Mouse (Mus musculus): ENCODE data around the gene Tspan15. TPM values are rescaled to one million over a fixed set of nuclear protein-coding genes. Genes with fewer than 3 reads are reported as not detected.

Gene Tspan15
- total and polyA plus RNA-seq, 3 experiments, result 6.1 to 17.7 (median 8.1) TPM

GRCm38 (mm10) chr10:62247815-62248214 is 16.8 kb upstream of the Tspan15 start:
- Histone ChIP-seq H3K4me3 (no peak overlapping the region), H3K27ac (no peak overlapping the region), H3K9ac (ENCODE audit: low read depth, low read length) (no peak overlapping the region), H3K79me2 (replicated peaks; ENCODE audit: control insufficient read depth, insufficient read depth, low read length) (no peaks in the 10 kb centered on the region), H3K27me3 (ENCODE audit: control insufficient read depth, insufficient read depth, low read length) (no peaks in the 10 kb centered on the region), H3K36me3 (ENCODE audit: control insufficient read depth, insufficient read depth, low read length) (no peaks in the 10 kb centered on the region), H3K4me1 (ENCODE audit: control insufficient read depth, insufficient read depth, low read length) (no peaks in the 10 kb centered on the region)
- intact Hi-C loops (cut with DNase I), result no loop called here
- no peak for TF ChIP-seq POLR2A (IDR thresholded peaks at IDR 0.05; ENCODE audit: insufficient read depth, low read depth, low read length)
- no peak for TF ChIP-seq CTCF (IDR thresholded peaks at IDR 0.05)
- TF ChIP-seq EP300 (IDR thresholded peaks at IDR 0.05; ENCODE audit: insufficient read depth, low read depth, low read length), result no peak
- WGBS, result 35% methylated on average over 8 of the region's 8 CpGs
- DNase-seq, result no peak

GRCm38 (mm10) chr10:62247156-62247555 is 16.1 kb upstream of the Tspan15 start:
- no peaks in the 10 kb centered on the region for H3K27me3 ChIP-seq (ENCODE audit: control insufficient read depth, insufficient read depth, low read length)
- no peak for DNase-seq
- H3K36me3 ChIP-seq (ENCODE audit: control insufficient read depth, insufficient read depth, low read length), result no peaks in the 10 kb centered on the region

GRCm38 (mm10) chr10:62244067-62244466 is 13.0 kb upstream of the Tspan15 start:
- WGBS, result 90% methylated on average over 9 of the region's 9 CpGs
- H3K79me2 ChIP-seq (replicated peaks; ENCODE audit: control insufficient read depth, insufficient read depth, low read length), result no peaks in the 10 kb centered on the region
- H3K36me3 ChIP-seq (ENCODE audit: control insufficient read depth, insufficient read depth, low read length), result no peaks in the 10 kb centered on the region
- no peak overlapping the region for H3K4me3 ChIP-seq
- TF ChIP-seq EP300 (IDR thresholded peaks at IDR 0.05; ENCODE audit: insufficient read depth, low read depth, low read length) (no peak), POLR2A (IDR thresholded peaks at IDR 0.05; ENCODE audit: insufficient read depth, low read depth, low read length) (no peak), CTCF (IDR thresholded peaks at IDR 0.05) (no peak)
- H3K9ac ChIP-seq (ENCODE audit: low read depth, low read length), result no peak overlapping the region
- H3K27me3 ChIP-seq (ENCODE audit: control insufficient read depth, insufficient read depth, low read length), result no peaks in the 10 kb centered on the region
- no peaks in the 10 kb centered on the region for H3K4me1 ChIP-seq (ENCODE audit: control insufficient read depth, insufficient read depth, low read length)
- H3K27ac ChIP-seq, result no peak overlapping the region
- no peak for DNase-seq
- intact Hi-C loops (cut with DNase I), result no loop called here

More at GRCm38 (mm10) chr10:62247156-62247555, 16.1 kb upstream of the Tspan15 start:
- 71% methylated on average over 3 of the region's 3 CpGs for WGBS
- Histone ChIP-seq H3K27ac (no peak overlapping the region), H3K4me1 (ENCODE audit: control insufficient read depth, insufficient read depth, low read length) (no peaks in the 10 kb centered on the region), H3K9ac (ENCODE audit: low read depth, low read length) (no peak overlapping the region), H3K79me2 (replicated peaks; ENCODE audit: control insufficient read depth, insufficient read depth, low read length) (no peaks in the 10 kb centered on the region), H3K4me3 (no peak overlapping the region)
- intact Hi-C loops (cut with DNase I), result no loop called here
- TF ChIP-seq CTCF (IDR thresholded peaks at IDR 0.05), result no peak
- no peak for TF ChIP-seq EP300 (IDR thresholded peaks at IDR 0.05; ENCODE audit: insufficient read depth, low read depth, low read length)
- TF ChIP-seq POLR2A (IDR thresholded peaks at IDR 0.05; ENCODE audit: insufficient read depth, low read depth, low read length), result no peak

DNA sequence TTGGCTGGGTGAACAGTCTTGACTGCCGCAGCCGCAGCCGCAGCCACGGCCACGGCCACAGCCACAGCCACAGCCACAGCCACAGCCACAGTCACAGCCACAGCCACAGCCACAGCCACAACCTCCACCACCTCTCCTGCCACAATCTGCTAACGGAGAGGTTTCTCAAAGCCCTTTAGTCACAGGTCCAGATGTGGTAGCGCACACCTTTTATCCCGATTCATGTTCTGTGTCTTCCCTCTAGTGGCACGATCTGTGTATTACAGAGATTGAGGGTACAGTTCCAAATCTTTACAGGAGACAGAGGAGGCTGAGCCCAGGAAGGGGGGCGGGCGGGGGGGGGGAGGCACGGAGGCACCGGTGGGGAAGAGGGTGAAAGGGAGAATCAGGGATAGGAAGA is 11.8 kb upstream of the Tspan15 start:
- intact Hi-C loops (cut with DNase I), result loop anchor here (1.0 kb wide), 2 partner anchors 56 to 138 kb away; no protein-coding TSS in a partner anchor
- DNase-seq, result peak in 1 of 2 experiments; percentile 34
- Histone ChIP-seq H3K36me3 (ENCODE audit: control insufficient read depth, insufficient read depth, low read length) (no peaks in the 10 kb centered on the region), H3K4me3 (no peak overlapping the region), H3K27ac (no peak overlapping the region), H3K79me2 (replicated peaks; ENCODE audit: control insufficient read depth, insufficient read depth, low read length) (no peaks in the 10 kb centered on the region), H3K27me3 (ENCODE audit: control insufficient read depth, insufficient read depth, low read length) (no peaks in the 10 kb centered on the region), H3K4me1 (ENCODE audit: control insufficient read depth, insufficient read depth, low read length) (no peaks in the 10 kb centered on the region), H3K9ac (ENCODE audit: low read depth, low read length) (no peak overlapping the region)
- 39% methylated on average over 12 of the region's 13 CpGs for WGBS
- TF ChIP-seq POLR2A (IDR thresholded peaks at IDR 0.05; ENCODE audit: insufficient read depth, low read depth, low read length) (no peak), CTCF (IDR thresholded peaks at IDR 0.05) (peak; percentile 73), EP300 (IDR thresholded peaks at IDR 0.05; ENCODE audit: insufficient read depth, low read depth, low read length) (no peak)

GRCm38 (mm10) chr10:62242358-62242757 is 11.3 kb upstream of the Tspan15 start:
- H3K79me2 ChIP-seq (replicated peaks; ENCODE audit: control insufficient read depth, insufficient read depth, low read length), result no peaks in the 10 kb centered on the region
- no peak overlapping the region for H3K27ac ChIP-seq
- TF ChIP-seq POLR2A (IDR thresholded peaks at IDR 0.05; ENCODE audit: insufficient read depth, low read depth, low read length) (no peak), EP300 (IDR thresholded peaks at IDR 0.05; ENCODE audit: insufficient read depth, low read depth, low read length) (no peak), CTCF (IDR thresholded peaks at IDR 0.05) (no peak)
- no peaks in the 10 kb centered on the region for H3K4me1 ChIP-seq (ENCODE audit: control insufficient read depth, insufficient read depth, low read length)
- H3K9ac ChIP-seq (ENCODE audit: low read depth, low read length), result no peak overlapping the region
- intact Hi-C loops (cut with DNase I), result no loop called here
- H3K36me3 ChIP-seq (ENCODE audit: control insufficient read depth, insufficient read depth, low read length), result no peaks in the 10 kb centered on the region
- WGBS, result 75% methylated on average over 10 of the region's 10 CpGs
- no peak for DNase-seq
- H3K27me3 ChIP-seq (ENCODE audit: control insufficient read depth, insufficient read depth, low read length), result no peaks in the 10 kb centered on the region
- H3K4me3 ChIP-seq, result no peak overlapping the region

GRCm38 (mm10) chr10:62239270-62239669 is 8.2 kb upstream of the Tspan15 start:
- Histone ChIP-seq H3K4me1 (ENCODE audit: control insufficient read depth, insufficient read depth, low read length) (no peaks in the 10 kb centered on the region), H3K4me3 (no peak overlapping the region), H3K36me3 (ENCODE audit: control insufficient read depth, insufficient read depth, low read length) (no peaks in the 10 kb centered on the region), H3K27me3 (ENCODE audit: control insufficient read depth, insufficient read depth, low read length) (no peaks in the 10 kb centered on the region), H3K27ac (no peak overlapping the region), H3K9ac (ENCODE audit: low read depth, low read length) (no peak overlapping the region), H3K79me2 (replicated peaks; ENCODE audit: control insufficient read depth, insufficient read depth, low read length) (no peaks in the 10 kb centered on the region)
- intact Hi-C loops (cut with DNase I), result no loop called here
- peak in 1 of 2 experiments; percentile 53 for DNase-seq
- WGBS, result 48% methylated on average over 6 of the region's 6 CpGs
- no peak for TF ChIP-seq CTCF (IDR thresholded peaks at IDR 0.05)
- 0 out of 2 replicates have a peak, but pooled peaks have one; percentile 6 for TF ChIP-seq EP300 (IDR thresholded peaks at IDR 0.05; ENCODE audit: insufficient read depth, low read depth, low read length)
- no peak for TF ChIP-seq POLR2A (IDR thresholded peaks at IDR 0.05; ENCODE audit: insufficient read depth, low read depth, low read length)
